Mouse (Mus musculus): ENCODE data around the gene Mmp10. TPM values are rescaled to one million over a fixed set of nuclear protein-coding genes. Genes with fewer than 3 reads are reported as not detected.

Gene Mmp10
- total RNA-seq (2014; rRNA removed; ENCODE audit: low replicate concordance) (not detected in 2 replicates), polyA plus RNA-seq (2015; fragmentation: Nextera tagmentation; extraction: Ambion mirVana) (not detected in 2 replicates)

DNA sequence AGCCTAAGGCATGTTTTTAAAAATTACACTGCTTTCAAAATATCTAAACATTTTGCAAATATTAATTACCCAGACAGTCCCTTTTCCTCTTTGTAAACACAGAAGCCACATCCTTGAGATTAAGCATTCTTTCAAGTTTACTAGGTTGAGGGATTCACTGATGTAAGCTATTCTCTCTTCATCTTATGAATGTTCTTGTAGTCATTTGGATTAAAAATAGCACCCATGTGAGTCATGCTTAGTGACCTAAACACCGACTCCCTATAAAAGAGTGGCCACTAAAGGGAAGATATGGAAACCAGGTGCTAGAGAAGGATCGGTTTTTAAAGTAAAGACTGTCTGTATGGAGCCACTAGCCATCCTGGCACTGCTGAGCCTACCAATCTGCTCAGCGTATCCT, at the start of gene Mmp10:
TSS of gene Mmp10 (plus strand) at position 302 of the 400 bp plus-strand sequence.
- ATAC-seq (ENCODE audit: insufficient read depth, low read depth) (no peak), DNase-seq (ENCODE audit: low spot score) (no peak)
- no peak for TF ChIP-seq EP300 (IDR thresholded peaks at IDR 0.05; ENCODE audit: low read depth)
- no peak for TF ChIP-seq CTCF (IDR thresholded peaks at IDR 0.05; ENCODE audit: low read depth)
- Histone ChIP-seq H3K36me3 (replicated peaks; ENCODE audit: control insufficient read depth, insufficient read depth, low read length) (no peaks in the 10 kb centered on the region), H3K4me3 (ENCODE audit: low read depth, low read length) (no peak within 1 kb of the TSS), H3K27ac (ENCODE audit: low read depth) (no peak within 1 kb of the TSS), H3K27me3 (ENCODE audit: control insufficient read depth, insufficient read depth, low read length) (no peaks in the 10 kb centered on the region), H3K9me3 (replicated peaks; ENCODE audit: control insufficient read depth, low read length) (no peaks in the 10 kb centered on the region), H3K4me1 (ENCODE audit: control insufficient read depth, insufficient read depth) (no peaks in the 10 kb centered on the region), H3K4me2 (ENCODE audit: low read depth, low read length) (no peak within 1 kb of the TSS), H3K9ac (replicated peaks; ENCODE audit: low read depth, low read length) (no peak within 1 kb of the TSS)
- WGBS = 68% methylated on average over 3 of the region's 3 CpGs

DNA sequence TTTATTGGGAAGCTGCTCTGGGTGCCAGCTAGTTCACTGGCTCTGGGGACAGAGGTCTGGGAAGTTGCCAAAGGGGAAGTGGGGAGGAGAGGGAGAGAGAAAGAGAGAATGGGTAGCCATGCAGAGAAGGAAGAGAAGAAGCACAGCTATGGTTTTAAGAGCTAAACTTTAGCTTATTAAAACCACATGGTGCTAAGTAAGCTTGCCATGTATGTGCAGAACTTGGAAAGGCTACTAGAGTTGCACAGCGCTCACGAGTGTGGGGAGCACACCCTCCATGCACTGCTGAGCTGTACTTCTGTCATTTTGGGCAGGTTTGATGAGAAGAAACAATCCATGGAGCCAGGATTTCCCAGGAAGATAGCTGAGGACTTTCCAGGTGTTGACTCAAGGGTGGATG, 48.9 kb upstream of the Mmp10 start:
- no peaks in the 10 kb centered on the region for H3K36me3 ChIP-seq (replicated peaks; ENCODE audit: control insufficient read depth, insufficient read depth, low read length)
- ATAC-seq (ENCODE audit: insufficient read depth, low read depth) (no peak), DNase-seq (ENCODE audit: low spot score) (no peak)
- no peak overlapping the region for H3K27ac ChIP-seq (ENCODE audit: low read depth)
- no peak overlapping the region for H3K9ac ChIP-seq (replicated peaks; ENCODE audit: low read depth, low read length)
- no peaks in the 10 kb centered on the region for H3K27me3 ChIP-seq (ENCODE audit: control insufficient read depth, insufficient read depth, low read length)
- H3K4me1 ChIP-seq (ENCODE audit: control insufficient read depth, insufficient read depth) = no peaks in the 10 kb centered on the region
- no peak overlapping the region for H3K4me3 ChIP-seq (ENCODE audit: low read depth, low read length)
- 88% methylated on average over 2 of the region's 2 CpGs for WGBS
- H3K4me2 ChIP-seq (ENCODE audit: low read depth, low read length) = no peak overlapping the region
- H3K9me3 ChIP-seq (replicated peaks; ENCODE audit: control insufficient read depth, low read length) = no peaks in the 10 kb centered on the region
- no peak for TF ChIP-seq EP300 (IDR thresholded peaks at IDR 0.05; ENCODE audit: low read depth)
- no peak for TF ChIP-seq CTCF (IDR thresholded peaks at IDR 0.05; ENCODE audit: low read depth)

DNA sequence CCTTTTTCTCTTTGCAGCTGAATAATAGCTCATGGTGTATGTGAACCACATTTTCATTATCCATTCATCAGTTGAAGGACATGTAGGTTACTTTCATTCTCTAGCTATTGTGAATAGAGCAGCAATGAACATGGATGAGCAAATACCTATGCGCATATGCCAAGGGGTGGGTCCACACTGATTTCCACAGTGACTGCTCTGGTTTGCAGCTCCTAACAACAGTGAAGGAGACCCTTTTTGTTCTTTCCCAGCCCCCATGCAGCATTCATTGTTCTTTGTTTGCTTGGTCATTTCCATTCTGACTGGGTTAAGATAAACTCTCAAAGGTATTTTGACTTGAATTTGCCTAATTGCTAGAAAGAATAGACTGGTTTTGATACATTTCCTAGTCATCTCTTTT, 31.9 kb upstream of the Mmp10 start:
- H3K9ac ChIP-seq (replicated peaks; ENCODE audit: low read depth, low read length) = no peak overlapping the region
- no peaks in the 10 kb centered on the region for H3K9me3 ChIP-seq (replicated peaks; ENCODE audit: control insufficient read depth, low read length)
- 88% methylated on average over 1 of the region's 1 CpGs for WGBS
- no peak overlapping the region for H3K4me2 ChIP-seq (ENCODE audit: low read depth, low read length)
- no peaks in the 10 kb centered on the region for H3K36me3 ChIP-seq (replicated peaks; ENCODE audit: control insufficient read depth, insufficient read depth, low read length)
- no peak overlapping the region for H3K27ac ChIP-seq (ENCODE audit: low read depth)
- DNase-seq (ENCODE audit: low spot score) = no peak
- H3K27me3 ChIP-seq (ENCODE audit: control insufficient read depth, insufficient read depth, low read length) = no peaks in the 10 kb centered on the region
- ATAC-seq (ENCODE audit: insufficient read depth, low read depth) = no peak
- no peak for TF ChIP-seq CTCF (IDR thresholded peaks at IDR 0.05; ENCODE audit: low read depth)
- no peak for TF ChIP-seq EP300 (IDR thresholded peaks at IDR 0.05; ENCODE audit: low read depth)
- no peak overlapping the region for H3K4me3 ChIP-seq (ENCODE audit: low read depth, low read length)
- H3K4me1 ChIP-seq (ENCODE audit: control insufficient read depth, insufficient read depth) = no peaks in the 10 kb centered on the region

DNA sequence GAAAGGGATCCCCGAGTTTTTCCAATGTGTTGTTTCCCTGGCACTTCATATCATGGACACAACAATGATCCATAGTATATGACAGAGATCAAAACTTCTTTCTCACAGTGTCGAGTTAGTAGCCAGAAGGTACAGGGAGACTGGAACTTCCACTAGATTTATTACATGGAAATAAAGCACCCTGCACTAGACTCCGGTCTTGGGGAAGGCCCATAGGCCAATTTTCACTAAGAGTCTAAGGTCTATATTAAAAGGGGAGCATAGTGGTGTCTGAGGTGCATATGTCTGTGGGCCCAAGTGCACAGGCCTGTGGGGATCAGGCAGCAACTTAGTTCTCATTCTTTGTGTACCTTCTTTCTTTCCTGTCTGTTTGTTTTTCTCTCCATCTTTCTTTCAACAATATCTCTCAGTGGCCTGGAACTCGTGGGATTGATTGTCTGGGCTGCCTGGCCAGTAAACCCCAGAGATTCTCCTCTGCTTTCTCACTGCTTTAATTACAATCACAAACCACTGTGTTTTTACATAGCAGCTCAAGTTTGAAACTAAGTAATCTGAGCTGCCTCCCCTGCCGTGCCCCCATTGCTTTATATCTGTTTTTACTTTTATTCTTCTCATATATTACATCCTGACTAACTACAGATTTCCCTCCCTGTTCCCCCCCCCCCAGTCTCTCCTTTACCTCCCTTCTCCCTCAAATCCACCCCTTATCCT, 18.3 kb upstream of the Mmp10 start:
- H3K9me3 ChIP-seq (replicated peaks; ENCODE audit: control insufficient read depth, low read length) = no peaks in the 10 kb centered on the region
- no peaks in the 10 kb centered on the region for H3K36me3 ChIP-seq (replicated peaks; ENCODE audit: control insufficient read depth, insufficient read depth, low read length)
- H3K27me3 ChIP-seq (ENCODE audit: control insufficient read depth, insufficient read depth, low read length) = no peaks in the 10 kb centered on the region
- DNase-seq (ENCODE audit: low spot score) (no peak), ATAC-seq (ENCODE audit: insufficient read depth, low read depth) (no peak)
- H3K4me2 ChIP-seq (ENCODE audit: low read depth, low read length) = no peak overlapping the region
- H3K27ac ChIP-seq (ENCODE audit: low read depth) = no peak overlapping the region
- no peak for TF ChIP-seq EP300 (IDR thresholded peaks at IDR 0.05; ENCODE audit: low read depth)
- no peak for TF ChIP-seq CTCF (IDR thresholded peaks at IDR 0.05; ENCODE audit: low read depth)
- no peak overlapping the region for H3K4me3 ChIP-seq (ENCODE audit: low read depth, low read length)
- WGBS = 61% methylated on average over 5 of the region's 5 CpGs
- H3K4me1 ChIP-seq (ENCODE audit: control insufficient read depth, insufficient read depth) = no peaks in the 10 kb centered on the region
- H3K9ac ChIP-seq (replicated peaks; ENCODE audit: low read depth, low read length) = no peak overlapping the region

DNA sequence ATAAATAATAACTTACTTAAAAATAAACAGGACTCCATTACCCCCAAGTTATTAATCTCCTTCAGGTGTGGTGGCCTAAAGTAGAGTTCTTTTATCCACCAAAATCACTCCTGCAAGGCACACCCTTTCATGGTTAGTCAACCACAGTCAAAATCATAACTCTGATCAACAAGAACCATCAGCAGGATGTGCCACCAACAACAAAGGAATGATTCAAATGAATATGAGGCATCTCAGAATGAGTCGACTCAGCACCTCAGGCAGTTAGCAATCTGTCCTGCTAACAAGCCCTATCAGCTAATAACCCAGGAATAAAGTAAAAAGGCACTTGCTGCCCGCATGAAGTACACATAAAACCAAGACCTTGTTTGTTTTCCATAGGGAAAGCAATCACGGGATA, 1.0 kb upstream of the Mmp10 start:
- TF ChIP-seq EP300 (IDR thresholded peaks at IDR 0.05; ENCODE audit: low read depth) = no peak
- H3K27me3 ChIP-seq (ENCODE audit: control insufficient read depth, insufficient read depth, low read length) = no peaks in the 10 kb centered on the region
- no peaks in the 10 kb centered on the region for H3K9me3 ChIP-seq (replicated peaks; ENCODE audit: control insufficient read depth, low read length)
- no peak overlapping the region for H3K27ac ChIP-seq (ENCODE audit: low read depth)
- no peak overlapping the region for H3K4me2 ChIP-seq (ENCODE audit: low read depth, low read length)
- no peak overlapping the region for H3K4me3 ChIP-seq (ENCODE audit: low read depth, low read length)
- DNase-seq (ENCODE audit: low spot score) (no peak), ATAC-seq (ENCODE audit: insufficient read depth, low read depth) (no peak)
- no peaks in the 10 kb centered on the region for H3K4me1 ChIP-seq (ENCODE audit: control insufficient read depth, insufficient read depth)
- H3K36me3 ChIP-seq (replicated peaks; ENCODE audit: control insufficient read depth, insufficient read depth, low read length) = no peaks in the 10 kb centered on the region
- no peak overlapping the region for H3K9ac ChIP-seq (replicated peaks; ENCODE audit: low read depth, low read length)
- 73% methylated on average over 3 of the region's 3 CpGs for WGBS

Measured in heart, postnatal 0 days (tissue).